Mouse (Mus musculus) kidney, adult 2 months (tissue): ENCODE measurements around the gene Plppr3.

Experiments
- CTCF ChIP-seq: fragments of 200-500 bp; conservative IDR thresholded peaks from 2 replicates; pipeline ENCODE4 v1.5.1; 2011; ENCODE audit warnings: low read depth, mild to moderate bottlenecking, control low read depth, low read length, moderate library complexity, mixed read lengths; ENCODE audit not compliant: insufficient read depth, insufficient read length
- POLR2A ChIP-seq: fragments of 200-500 bp; IDR thresholded peaks from one replicate; pipeline ENCODE4 v1.6.1; 2011; ENCODE audit warnings: low read depth, low read length, control low read depth

DNA sequence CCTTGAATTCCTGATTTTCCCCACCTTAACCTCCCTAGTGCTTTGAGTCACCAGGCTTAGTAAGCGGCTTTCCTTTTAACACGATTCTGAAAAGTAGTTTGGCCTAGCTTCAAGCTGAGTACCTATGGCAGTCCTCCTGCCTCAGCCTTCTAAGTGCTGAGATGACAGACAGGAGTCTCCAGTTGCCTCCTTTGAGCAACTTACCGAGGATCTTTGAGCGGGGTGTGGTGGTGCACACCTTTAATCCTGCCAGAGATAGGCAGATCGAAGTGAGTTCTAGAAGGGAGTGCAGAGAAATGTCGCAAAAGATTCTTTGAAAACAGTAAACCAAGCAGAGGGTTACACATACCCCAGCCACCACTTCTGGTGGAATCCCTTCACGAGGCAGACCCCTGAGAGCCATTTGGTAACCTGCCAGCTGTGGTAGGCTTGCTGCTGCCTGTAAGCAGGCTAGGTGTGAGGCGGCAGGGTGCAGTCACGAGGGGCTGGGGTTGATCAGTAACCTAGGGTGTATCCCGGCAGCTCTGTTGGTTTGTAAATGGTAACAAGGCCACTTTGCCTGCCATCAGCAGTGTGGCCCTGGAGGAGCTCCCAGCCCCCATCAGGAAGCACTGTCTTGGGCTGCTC, 18.8 kb downstream of the Plppr3 start:
- TF ChIP-seq CTCF (no peak), POLR2A (no peak)
